ENCODE assay signal across 16 mouse cellular contexts in the genomic region with DNA sequence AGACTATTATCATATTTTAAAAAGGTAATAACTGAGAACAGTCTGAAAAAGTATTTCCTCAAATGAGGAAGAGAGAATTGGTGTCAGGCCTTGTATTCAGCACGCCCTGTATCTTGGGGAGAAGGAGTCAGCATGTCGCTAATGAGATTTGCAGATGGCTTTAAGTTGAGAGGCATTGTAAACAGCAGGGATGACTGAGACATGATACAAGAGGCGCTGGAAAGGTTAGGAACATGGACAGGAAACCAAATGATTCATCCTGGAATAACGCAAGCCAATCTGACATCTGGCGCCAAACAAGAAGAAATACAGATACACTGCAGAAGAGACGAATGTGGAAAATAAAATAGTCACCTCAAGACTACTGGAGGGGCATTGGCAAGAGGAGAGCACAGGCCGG. TPM values are rescaled to one million over a fixed set of nuclear protein-coding genes. Genes with fewer than 3 reads are reported as not detected.
A peak's percentile ranks its signal among the peaks of the same experiment; 100 is the strongest.
DNase-seq lines count a peak whose midpoint lies in the region; ATAC-seq and TF ChIP-seq lines count a peak whose summit lies in the region.
"Had no signal": no experiment of that assay in that cellular context is flagged by ENCODE, and none has a peak within 500 bp of the region (broad histone marks: within the 10 kb centered on the region; RNA-seq: fewer than 3 reads in every experiment).

No protein-coding gene starts in this region.

- peak; percentile 55 for DNase-seq in kidney, postnatal 0 days (ENCODE audit: low spot score)
- DNase-seq in 3134 (ENCODE audit: extremely low read depth, insufficient read length, low spot score), result peak; percentile 18
- DNase-seq in 3T3-L1 (ENCODE audit: low read depth, low spot score), result peak; percentile 77
- DNase-seq in adrenal gland, adult 2 months, result no peak
- DNase-seq in thymus, postnatal 14 days, result no peak
- DNase-seq: adrenal gland, adult 8-10 months; cerebellum, adult 11 months; heart, adult 2 months; kidney, postnatal 10 days; midbrain, embryonic 14.5 days; thymus, adult 2 months had no signal

- no peaks in the 10 kb centered on the region for H3K9me3 ChIP-seq in kidney, postnatal 0 days (replicated peaks; ENCODE audit: low read length)
- H3K9me3 ChIP-seq in kidney, embryonic 16.5 days (ENCODE audit: low read length), result no peaks in the 10 kb centered on the region
- no peaks in the 10 kb centered on the region for H3K9me3 ChIP-seq in intestine, embryonic 15.5 days
- H3K9me3 ChIP-seq: forebrain, embryonic 15.5 days; limb, embryonic 12.5 days had no signal

- TF ChIP-seq CTCF in kidney, postnatal 0 days (IDR thresholded peaks at IDR 0.05; ENCODE audit: low read depth), result no peak

- WGBS in kidney, postnatal 0 days, result 50% methylated on average over 7 of the region's 7 CpGs
- 57% methylated on average over 7 of the region's 7 CpGs for WGBS in kidney, embryonic 16.5 days
- WGBS in intestine, embryonic 15.5 days, result 40% methylated on average over 7 of the region's 7 CpGs

- H3K4me2 ChIP-seq in kidney, postnatal 0 days (ENCODE audit: low read length), result no peak overlapping the region
- H3K4me2 ChIP-seq in kidney, embryonic 16.5 days (replicated peaks; ENCODE audit: low read depth, low read length), result no peak overlapping the region
- H3K4me2 ChIP-seq in intestine, embryonic 15.5 days (replicated peaks), result no peak overlapping the region
- H3K4me2 ChIP-seq: forebrain, embryonic 15.5 days; limb, embryonic 12.5 days had no signal

- no peak overlapping the region for H3K27ac ChIP-seq in kidney, postnatal 0 days
- no peak overlapping the region for H3K27ac ChIP-seq in kidney, embryonic 16.5 days (ENCODE audit: low read length)
- 0 out of 2 replicates have a peak overlapping the region, but pooled peaks have one; percentile 46 for H3K27ac ChIP-seq in intestine, embryonic 15.5 days
- H3K27ac ChIP-seq: forebrain, embryonic 15.5 days; heart, adult 2 months; limb, embryonic 12.5 days had no signal

- H3K27me3 ChIP-seq in kidney, postnatal 0 days (ENCODE audit: insufficient read depth, low read length), result no peaks in the 10 kb centered on the region
- H3K27me3 ChIP-seq in kidney, embryonic 16.5 days (ENCODE audit: insufficient read depth, low read length), result no peaks in the 10 kb centered on the region
- no peaks in the 10 kb centered on the region for H3K27me3 ChIP-seq in intestine, embryonic 15.5 days (replicated peaks)
- H3K27me3 ChIP-seq: forebrain, embryonic 15.5 days; limb, embryonic 12.5 days had no signal

- H3K9ac ChIP-seq in kidney, postnatal 0 days (ENCODE audit: low read depth, low read length), result no peak overlapping the region
- H3K9ac ChIP-seq in kidney, embryonic 16.5 days (replicated peaks; ENCODE audit: low read length), result no peak overlapping the region
- H3K9ac ChIP-seq in intestine, embryonic 15.5 days, result no peak overlapping the region
- H3K9ac ChIP-seq: forebrain, embryonic 15.5 days; limb, embryonic 12.5 days had no signal

- H3K4me3 ChIP-seq in kidney, postnatal 0 days (replicated peaks; ENCODE audit: low read depth, low read length), result no peak overlapping the region
- H3K4me3 ChIP-seq in kidney, embryonic 16.5 days (ENCODE audit: low read length), result no peak overlapping the region
- no peak overlapping the region for H3K4me3 ChIP-seq in intestine, embryonic 15.5 days (replicated peaks)
- H3K4me3 ChIP-seq: forebrain, embryonic 15.5 days; heart, adult 2 months; limb, embryonic 12.5 days had no signal

- no peaks in the 10 kb centered on the region for H3K4me1 ChIP-seq in kidney, postnatal 0 days (replicated peaks; ENCODE audit: insufficient read depth, low read length)
- no peaks in the 10 kb centered on the region for H3K4me1 ChIP-seq in kidney, embryonic 16.5 days (ENCODE audit: insufficient read depth, low read length)
- no peaks in the 10 kb centered on the region for H3K4me1 ChIP-seq in intestine, embryonic 15.5 days (replicated peaks)
- H3K4me1 ChIP-seq: forebrain, embryonic 15.5 days; limb, embryonic 12.5 days had no signal

- no peak for ATAC-seq in kidney, postnatal 0 days (replicated peaks; ENCODE audit: low FRiP score, low read depth)
- ATAC-seq in kidney, embryonic 16.5 days (ENCODE audit: low FRiP score, low TSS enrichment), result no peak
- peak; percentile 41 for ATAC-seq in intestine, embryonic 15.5 days
- ATAC-seq: forebrain, embryonic 15.5 days; inflammation-experienced regulatory T-cells, adult 6 months had no signal

- no peaks in the 10 kb centered on the region for H3K36me3 ChIP-seq in kidney, postnatal 0 days (ENCODE audit: insufficient read depth, low read length)
- H3K36me3 ChIP-seq in kidney, embryonic 16.5 days (ENCODE audit: insufficient read depth, low read length), result no peaks in the 10 kb centered on the region
- H3K36me3 ChIP-seq in intestine, embryonic 15.5 days, result no peaks in the 10 kb centered on the region
- H3K36me3 ChIP-seq: forebrain, embryonic 15.5 days; limb, embryonic 12.5 days had no signal

RNA-seq across cellular contexts. Expression of a gene that starts 20.8 kb away (rescaled TPM):
- 2.7 and 2.9 TPM in 2 replicates for polyA plus RNA-seq in kidney, postnatal 0 days (2015; fragmentation: Nextera tagmentation; extraction: Ambion mirVana)
- polyA plus RNA-seq in kidney, embryonic 16.5 days (2015; fragmentation: Nextera tagmentation; extraction: Ambion mirVana), result 3.4 and 4.2 TPM in 2 replicates
- polyA plus RNA-seq in intestine, embryonic 15.5 days (2015; fragmentation: Nextera tagmentation; extraction: Ambion mirVana), result 3.1 and 3.6 TPM in 2 replicates
- total RNA-seq in adrenal gland, adult 2 months (2021), result 10 to 100 TPM; 18.8 to 21.3 TPM
- polyA plus RNA-seq in adrenal gland, adult 2 months (2012; rRNA removed), result 4.4 and 4.5 TPM in 2 replicates

Comparison
In these comparisons a context has a peak if more than half of its experiments do, and no peak if none do; other contexts are left out.
1. DNase-seq: peak in kidney, postnatal 0 days (single experiment), 3134 (single experiment) and 3T3-L1 (single experiment); none in adrenal gland, adult 2 months (single experiment) and thymus, postnatal 14 days (single experiment).